16 mouse cellular contexts compared by ENCODE assay signal in the genomic region with DNA sequence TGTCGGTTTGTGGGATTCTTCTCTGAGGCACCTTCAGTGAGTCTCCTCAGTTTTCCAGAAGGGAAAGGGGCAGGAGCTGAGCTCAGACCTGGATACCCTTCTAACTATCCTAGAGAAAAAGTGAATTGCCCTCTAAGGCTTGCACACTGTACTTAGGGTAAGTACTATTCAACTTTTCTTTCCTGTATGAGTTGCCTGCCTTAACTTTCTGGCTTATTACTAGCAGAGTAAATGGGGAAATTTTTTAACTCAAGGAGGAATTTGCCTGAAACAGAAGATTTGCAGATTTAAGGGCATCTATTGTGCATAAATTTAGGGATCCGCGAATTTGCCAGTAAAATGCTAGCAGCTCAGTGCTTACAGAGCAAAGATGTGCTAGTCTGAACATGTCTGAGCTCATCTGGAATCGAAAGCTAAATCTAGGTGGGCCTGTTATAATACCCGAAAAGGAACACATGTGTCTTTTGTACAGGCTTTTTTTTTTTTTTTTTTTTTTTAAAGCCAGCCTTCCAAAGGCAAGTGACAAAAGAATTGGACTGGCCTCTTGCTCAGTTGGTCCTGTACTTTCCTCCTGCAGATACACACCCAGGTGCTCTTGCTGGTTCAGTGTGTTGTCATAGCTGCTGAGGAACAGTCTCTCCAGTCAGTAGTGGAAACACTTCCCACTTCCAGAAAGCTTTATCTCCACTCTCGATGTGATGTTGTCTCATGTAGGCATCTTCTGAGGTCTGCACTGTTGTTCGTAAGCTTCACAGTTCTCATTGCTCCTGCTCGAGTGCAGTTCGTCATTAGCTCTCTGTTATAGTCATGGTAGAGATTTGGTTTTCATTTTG.
DNase-seq lines count a peak whose midpoint lies in the region; ATAC-seq and TF ChIP-seq lines count a peak whose summit lies in the region.
"Had no signal": no experiment of that assay in that cellular context is flagged by ENCODE, and none has a peak within 500 bp of the region (broad histone marks: within the 10 kb centered on the region; RNA-seq: fewer than 3 reads in every experiment).

No protein-coding gene starts in this region.

- TF ChIP-seq CTCF in layer of hippocampus, adult 2 months (conservative IDR thresholded peaks at IDR 0.05) = no peak

- H3K36me3 ChIP-seq in forebrain, embryonic 11.5 days (ENCODE audit: control insufficient read depth, insufficient read depth, low read length) = no peaks in the 10 kb centered on the region
- no peaks in the 10 kb centered on the region for H3K36me3 ChIP-seq in forebrain, embryonic 10.5 days (replicated peaks)
- no peaks in the 10 kb centered on the region for H3K36me3 ChIP-seq in forebrain, embryonic 15.5 days
- no peaks in the 10 kb centered on the region for H3K36me3 ChIP-seq in neural tube, embryonic 14.5 days (ENCODE audit: control insufficient read depth, insufficient read depth, low read length)
- H3K36me3 ChIP-seq: embryonic facial prominence, embryonic 13.5 days; limb, embryonic 12.5 days had no signal

- no peak for ATAC-seq in forebrain, embryonic 11.5 days (replicated peaks; ENCODE audit: low FRiP score)
- no peak for ATAC-seq in forebrain, embryonic 15.5 days (replicated peaks)
- ATAC-seq in neural tube, embryonic 14.5 days (ENCODE audit: low read depth) = no peak
- ATAC-seq: Patski had no signal

- DNase-seq in forebrain, embryonic 11.5 days (ENCODE audit: low spot score) = no peak
- no peak for DNase-seq in forebrain, embryonic 10.5 days (ENCODE audit: extremely low spot score, low spot score)
- no peak for DNase-seq in layer of hippocampus, adult 2 months (ENCODE audit: low spot score in 2 of 2)
- DNase-seq in layer of hippocampus, postnatal 36 days = no peak
- no peak for DNase-seq in kidney, adult 11 months
- no peak for DNase-seq in layer of hippocampus, postnatal 25 days (ENCODE audit: extremely low spot score in 1 of 2, low spot score in 1 of 2)
- DNase-seq: adrenal gland, adult 8-10 months; cerebellum, adult 11 months; kidney, postnatal 4 days; lung, adult 2 months; thymus, adult 2 months had no signal

- H3K4me2 ChIP-seq in forebrain, embryonic 11.5 days (ENCODE audit: low read depth, low read length, severe bottlenecking) = peak overlapping the region; percentile 26; the same call in 1 of the 2 replicates
- H3K4me2 ChIP-seq in forebrain, embryonic 15.5 days (replicated peaks) = peak overlapping the region; percentile 55
- H3K4me2 ChIP-seq in neural tube, embryonic 14.5 days (ENCODE audit: low read depth, low read length) = peak overlapping the region; percentile 31; the same call in 1 of the 2 replicates
- H3K4me2 ChIP-seq: embryonic facial prominence, embryonic 13.5 days; limb, embryonic 12.5 days had no signal

- no peaks in the 10 kb centered on the region for H3K9me3 ChIP-seq in forebrain, embryonic 11.5 days (ENCODE audit: control insufficient read depth, low read length)
- H3K9me3 ChIP-seq in forebrain, embryonic 10.5 days = no peaks in the 10 kb centered on the region
- no peaks in the 10 kb centered on the region for H3K9me3 ChIP-seq in forebrain, embryonic 15.5 days
- no peaks in the 10 kb centered on the region for H3K9me3 ChIP-seq in neural tube, embryonic 14.5 days (ENCODE audit: control insufficient read depth, low read length)
- H3K9me3 ChIP-seq: embryonic facial prominence, embryonic 13.5 days; limb, embryonic 12.5 days had no signal

- peaks cover 12% of the 10 kb centered on the region for H3K4me1 ChIP-seq in forebrain, embryonic 11.5 days (replicated peaks; ENCODE audit: control insufficient read depth, insufficient read depth, low read length)
- H3K4me1 ChIP-seq in forebrain, embryonic 10.5 days = peaks cover 57% of the 10 kb centered on the region
- peaks cover 61% of the 10 kb centered on the region for H3K4me1 ChIP-seq in forebrain, embryonic 15.5 days
- H3K4me1 ChIP-seq in neural tube, embryonic 14.5 days (ENCODE audit: control insufficient read depth, insufficient read depth, low read length) = peaks cover 12% of the 10 kb centered on the region; the same call in 1 of the 2 replicates

- H3K4me3 ChIP-seq in forebrain, embryonic 11.5 days (ENCODE audit: low read depth, low read length) = no peak overlapping the region; the same call in 1 of the 2 replicates
- H3K4me3 ChIP-seq in forebrain, embryonic 10.5 days = no peak overlapping the region
- H3K4me3 ChIP-seq in layer of hippocampus, adult 2 months = peak overlapping the region; percentile 72
- peak overlapping the region; percentile 50 for H3K4me3 ChIP-seq in forebrain, embryonic 15.5 days
- H3K4me3 ChIP-seq in neural tube, embryonic 14.5 days (ENCODE audit: low read depth, low read length) = no peak overlapping the region
- H3K4me3 ChIP-seq: embryonic facial prominence, embryonic 13.5 days; limb, embryonic 12.5 days had no signal

- peak overlapping the region; percentile 35 for H3K9ac ChIP-seq in forebrain, embryonic 11.5 days (ENCODE audit: low read length)
- peak overlapping the region; percentile 66 for H3K9ac ChIP-seq in forebrain, embryonic 15.5 days (replicated peaks)
- H3K9ac ChIP-seq in neural tube, embryonic 14.5 days (replicated peaks; ENCODE audit: low read depth, low read length) = peak overlapping the region; percentile 28; the same call in 1 of the 2 replicates
- H3K9ac ChIP-seq: embryonic facial prominence, embryonic 13.5 days; limb, embryonic 12.5 days had no signal

- no peak overlapping the region for H3K27ac ChIP-seq in forebrain, embryonic 11.5 days (ENCODE audit: low read depth, low read length)
- H3K27ac ChIP-seq in forebrain, embryonic 10.5 days = no peak overlapping the region
- H3K27ac ChIP-seq in layer of hippocampus, adult 2 months = peak overlapping the region; percentile 99
- peak overlapping the region; percentile 91 for H3K27ac ChIP-seq in forebrain, embryonic 15.5 days (replicated peaks)
- no peak overlapping the region for H3K27ac ChIP-seq in neural tube, embryonic 14.5 days (ENCODE audit: low read depth, low read length)
- H3K27ac ChIP-seq: embryonic facial prominence, embryonic 13.5 days; limb, embryonic 12.5 days had no signal

- H3K27me3 ChIP-seq in forebrain, embryonic 11.5 days (ENCODE audit: control insufficient read depth, insufficient read depth, low read length) = no peaks in the 10 kb centered on the region
- H3K27me3 ChIP-seq in forebrain, embryonic 10.5 days (ENCODE audit: poor library complexity, severe bottlenecking) = peaks cover 12% of the 10 kb centered on the region
- H3K27me3 ChIP-seq in forebrain, embryonic 15.5 days = no peaks in the 10 kb centered on the region
- no peaks in the 10 kb centered on the region for H3K27me3 ChIP-seq in neural tube, embryonic 14.5 days (ENCODE audit: control insufficient read depth, insufficient read depth, low read length)
- H3K27me3 ChIP-seq: embryonic facial prominence, embryonic 13.5 days; limb, embryonic 12.5 days; Patski had no signal

- 71% methylated on average over 9 of the region's 9 CpGs for WGBS in forebrain, embryonic 11.5 days
- 79% methylated on average over 9 of the region's 9 CpGs for WGBS in forebrain, embryonic 10.5 days
- 35% methylated on average over 9 of the region's 9 CpGs for WGBS in forebrain, embryonic 15.5 days
- WGBS in neural tube, embryonic 14.5 days = 72% methylated on average over 9 of the region's 9 CpGs

Comparison
In these comparisons a context has a peak if more than half of its experiments do, and no peak if none do; other contexts are left out.
1. H3K27ac ChIP-seq: peak in layer of hippocampus, adult 2 months (single experiment) and forebrain, embryonic 15.5 days (single experiment); none in forebrain, embryonic 11.5 days (single experiment), forebrain, embryonic 10.5 days (single experiment) and neural tube, embryonic 14.5 days (single experiment).
2. H3K4me3 ChIP-seq: peak in layer of hippocampus, adult 2 months (single experiment) and forebrain, embryonic 15.5 days (single experiment); none in forebrain, embryonic 11.5 days (single experiment), forebrain, embryonic 10.5 days (single experiment) and neural tube, embryonic 14.5 days (single experiment).
3. Peak in every context shown above with its lines, with median percentiles within 50 percentile points of each other: H3K4me2 ChIP-seq and H3K9ac ChIP-seq.